Mouse (Mus musculus) skeletal muscle tissue, postnatal 0 days (tissue): ENCODE results near the gene P2ry13. TPM values are rescaled to one million over a fixed set of nuclear protein-coding genes. Genes with fewer than 3 reads are reported as not detected.

ENCODE experiments used
- polyA plus RNA-seq: library from polyadenylated mRNA; unstranded; fragments of >200 nt; fragmentation: Nextera tagmentation; extraction: Ambion mirVana; gene quantifications from 2 replicates; pipeline ENCODE4 v1.2.1, GENCODE M21; 2015

The P2ry13 gene
- polyA plus RNA-seq = 1.1 TPM in 2 replicates

DNA sequence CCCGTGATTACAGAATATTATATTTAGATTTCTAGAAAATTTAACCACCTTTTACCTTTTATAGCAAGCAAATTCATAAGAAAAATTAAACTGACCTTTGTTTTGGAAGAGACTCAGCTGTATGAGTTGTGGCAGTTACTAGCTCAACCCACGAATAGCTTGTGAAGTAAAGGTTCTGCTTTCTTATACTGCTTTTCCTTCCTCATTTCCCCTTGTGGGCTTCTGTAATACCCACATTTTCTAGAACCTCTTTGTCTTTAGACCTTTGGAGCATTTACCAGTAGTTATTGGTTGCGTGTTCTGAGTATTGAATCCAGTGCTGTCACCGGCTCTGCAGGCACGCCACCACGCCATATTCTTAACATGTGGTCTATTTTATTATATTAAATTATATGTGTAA is at the start of gene P2ry13:
Gene P2ry13 (minus strand): TSS at position 156 of the 400 bp plus-strand sequence.

DNA sequence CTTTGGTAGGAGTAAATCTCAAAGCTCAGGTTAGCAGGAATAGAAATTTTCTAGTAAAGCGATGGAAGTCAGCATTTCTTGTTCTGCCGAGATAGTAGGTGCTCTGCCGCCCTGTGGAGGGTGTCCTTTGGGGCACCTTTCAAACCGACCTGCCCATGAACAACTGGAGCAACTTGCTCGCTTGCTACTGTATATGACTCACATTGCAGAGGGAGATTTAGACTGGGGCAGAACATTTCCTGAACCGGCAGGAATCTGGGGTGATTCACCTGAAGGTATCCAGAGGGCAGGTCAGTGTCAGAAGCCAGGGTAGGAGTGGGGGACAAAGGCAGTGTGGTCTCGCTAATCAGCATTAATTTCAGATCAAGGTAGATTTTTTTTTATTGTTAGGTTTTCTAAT is 15.7 kb downstream of the P2ry13 start, which contains the start of gene Gpr87:
Gene Gpr87 (minus strand): TSS at position 167 of the 400 bp plus-strand sequence.

Other genes with a start within 250 kb of the P2ry13 start
- gene Med12l, start 205.1 kb downstream of the P2ry13 start, polyA plus RNA-seq = 0.32 TPM in 2 replicates
- 0.54 and 0.68 TPM in 2 replicates for gene Gpr171, start 109.1 kb downstream of the P2ry13 start, polyA plus RNA-seq
- gene P2ry14, start 57.3 kb downstream of the P2ry13 start, polyA plus RNA-seq = 0.68 and 0.80 TPM in 2 replicates
- gene Gpr87, start 15.8 kb downstream of the P2ry13 start, polyA plus RNA-seq = 1.1 TPM in 1 of 2 replicates, not detected in the other
- gene P2ry12, start 52.0 kb upstream of the P2ry13 start, polyA plus RNA-seq = 2.4 and 3.6 TPM in 2 replicates
- 5.8 and 6.0 TPM in 2 replicates for gene Igsf10, start 133.5 kb upstream of the P2ry13 start, polyA plus RNA-seq